Mouse (Mus musculus): Measurements from ENCODE around the gene Tyw3. TPM values are rescaled to one million over a fixed set of nuclear protein-coding genes. Genes with fewer than 3 reads are reported as not detected.

Gene Tyw3
- polyA plus RNA-seq, 2 experiments, result 17.2 to 21.9 TPM

- H3K36me3 ChIP-seq (ENCODE audit: control insufficient read depth, insufficient read depth, low read length), result peaks cover 18% of the 10 kb centered on the region
- ATAC-seq (ENCODE audit: low FRiP score, low read depth) (no peak), DNase-seq (ENCODE audit: low spot score) (no peak)
- TF ChIP-seq POLR2A (IDR thresholded peaks at IDR 0.05; ENCODE audit: borderline replicate concordance, extremely low read depth, insufficient read depth, insufficient read length), result no peak
- H3K4me3 ChIP-seq (replicated peaks; ENCODE audit: low read length), result peak overlapping the region; percentile 88
- H3K4me1 ChIP-seq (ENCODE audit: control insufficient read depth, insufficient read depth, low read length), result peaks cover 9% of the 10 kb centered on the region
- 33% methylated on average over 7 of the region's 7 CpGs for WGBS
- H3K4me2 ChIP-seq (replicated peaks; ENCODE audit: low read depth, low read length, severe bottlenecking), result peak overlapping the region; percentile 80
- peak overlapping the region; percentile 90 for H3K9ac ChIP-seq (ENCODE audit: low read depth, low read length, severe bottlenecking)
- no peak overlapping the region for H3K27ac ChIP-seq (replicated peaks; ENCODE audit: low read depth, low read length)
- H3K27me3 ChIP-seq (ENCODE audit: control insufficient read depth, insufficient read depth, low read length), result no peaks in the 10 kb centered on the region
- H3K9me3 ChIP-seq (ENCODE audit: control insufficient read depth, low read length), result no peaks in the 10 kb centered on the region
Observed at GRCm38 (mm10) chr3:154597561-154597960, 657 bp upstream of the Tyw3 start.

GRCm38 (mm10) chr3:154596488-154596933, 393 bp downstream of the Tyw3 start, which contains the start of gene Cryz:
TSS of gene Cryz (plus strand) at chr3:154596711.
- peak; percentile 91 for DNase-seq (ENCODE audit: low spot score)
- Histone ChIP-seq H3K27me3 (ENCODE audit: control insufficient read depth, insufficient read depth, low read length) (no peaks in the 10 kb centered on the region), H3K36me3 (ENCODE audit: control insufficient read depth, insufficient read depth, low read length) (peaks cover 29% of the 10 kb centered on the region), H3K9ac (ENCODE audit: low read depth, low read length, severe bottlenecking) (peak within 1 kb of the TSS; percentile 90), H3K4me2 (replicated peaks; ENCODE audit: low read depth, low read length, severe bottlenecking) (peak within 1 kb of the TSS; percentile 80), H3K4me1 (ENCODE audit: control insufficient read depth, insufficient read depth, low read length) (peaks cover 9% of the 10 kb centered on the region), H3K9me3 (ENCODE audit: control insufficient read depth, low read length) (no peaks in the 10 kb centered on the region), H3K4me3 (replicated peaks; ENCODE audit: low read length) (peak within 1 kb of the TSS; percentile 88), H3K27ac (replicated peaks; ENCODE audit: low read depth, low read length) (peak within 1 kb of the TSS; percentile 97)
- ATAC-seq (ENCODE audit: low FRiP score, low read depth), result peak; percentile 88
- TF ChIP-seq POLR2A (IDR thresholded peaks at IDR 0.05; ENCODE audit: borderline replicate concordance, extremely low read depth, insufficient read depth, insufficient read length), result no peak; the same call in 1 of the 2 replicates
- 1% methylated on average over 25 of the region's 25 CpGs for WGBS

GRCm38 (mm10) chr3:154594156-154594555, 2.7 kb downstream of the Tyw3 start:
- Histone ChIP-seq H3K36me3 (ENCODE audit: control insufficient read depth, insufficient read depth, low read length) (peaks cover 45% of the 10 kb centered on the region), H3K27me3 (ENCODE audit: control insufficient read depth, insufficient read depth, low read length) (no peaks in the 10 kb centered on the region), H3K4me1 (ENCODE audit: control insufficient read depth, insufficient read depth, low read length) (peaks cover 9% of the 10 kb centered on the region), H3K4me2 (replicated peaks; ENCODE audit: low read depth, low read length, severe bottlenecking) (no peak overlapping the region), H3K4me3 (replicated peaks; ENCODE audit: low read length) (no peak overlapping the region), H3K27ac (replicated peaks; ENCODE audit: low read depth, low read length) (no peak overlapping the region), H3K9ac (ENCODE audit: low read depth, low read length, severe bottlenecking) (no peak overlapping the region), H3K9me3 (ENCODE audit: control insufficient read depth, low read length) (no peaks in the 10 kb centered on the region)
- DNase-seq (ENCODE audit: low spot score) (no peak), ATAC-seq (ENCODE audit: low FRiP score, low read depth) (no peak)
- WGBS, result 87% methylated on average over 6 of the region's 6 CpGs
- no peak for TF ChIP-seq POLR2A (IDR thresholded peaks at IDR 0.05; ENCODE audit: borderline replicate concordance, extremely low read depth, insufficient read depth, insufficient read length)

GRCm38 (mm10) chr3:154593596-154593995, 3.3 kb downstream of the Tyw3 start:
- TF ChIP-seq POLR2A (IDR thresholded peaks at IDR 0.05; ENCODE audit: borderline replicate concordance, extremely low read depth, insufficient read depth, insufficient read length), result no peak
- H3K36me3 ChIP-seq (ENCODE audit: control insufficient read depth, insufficient read depth, low read length), result peaks cover 45% of the 10 kb centered on the region

GRCm38 (mm10) chr3:154591621-154592020, 5.3 kb downstream of the Tyw3 start:
- no peak for TF ChIP-seq POLR2A (IDR thresholded peaks at IDR 0.05; ENCODE audit: borderline replicate concordance, extremely low read depth, insufficient read depth, insufficient read length)
- DNase-seq (ENCODE audit: low spot score) (no peak), ATAC-seq (ENCODE audit: low FRiP score, low read depth) (no peak)
- Histone ChIP-seq H3K4me1 (ENCODE audit: control insufficient read depth, insufficient read depth, low read length) (peaks cover 3% of the 10 kb centered on the region; the same call in 1 of the 2 replicates), H3K9me3 (ENCODE audit: control insufficient read depth, low read length) (no peaks in the 10 kb centered on the region), H3K4me2 (replicated peaks; ENCODE audit: low read depth, low read length, severe bottlenecking) (no peak overlapping the region), H3K27ac (replicated peaks; ENCODE audit: low read depth, low read length) (no peak overlapping the region), H3K9ac (ENCODE audit: low read depth, low read length, severe bottlenecking) (no peak overlapping the region), H3K36me3 (ENCODE audit: control insufficient read depth, insufficient read depth, low read length) (peaks cover 59% of the 10 kb centered on the region), H3K4me3 (replicated peaks; ENCODE audit: low read length) (no peak overlapping the region), H3K27me3 (ENCODE audit: control insufficient read depth, insufficient read depth, low read length) (no peaks in the 10 kb centered on the region)
- 88% methylated on average over 3 of the region's 3 CpGs for WGBS

More at GRCm38 (mm10) chr3:154593596-154593995, 3.3 kb downstream of the Tyw3 start:
- Histone ChIP-seq H3K9me3 (ENCODE audit: control insufficient read depth, low read length) (no peaks in the 10 kb centered on the region), H3K27ac (replicated peaks; ENCODE audit: low read depth, low read length) (no peak overlapping the region), H3K9ac (ENCODE audit: low read depth, low read length, severe bottlenecking) (no peak overlapping the region), H3K27me3 (ENCODE audit: control insufficient read depth, insufficient read depth, low read length) (no peaks in the 10 kb centered on the region), H3K4me2 (replicated peaks; ENCODE audit: low read depth, low read length, severe bottlenecking) (no peak overlapping the region), H3K4me3 (replicated peaks; ENCODE audit: low read length) (no peak overlapping the region), H3K4me1 (ENCODE audit: control insufficient read depth, insufficient read depth, low read length) (peaks cover 9% of the 10 kb centered on the region)
- WGBS, result 94% methylated on average over 6 of the region's 6 CpGs
- DNase-seq (ENCODE audit: low spot score) (no peak), ATAC-seq (ENCODE audit: low FRiP score, low read depth) (no peak)
